16 mouse cellular contexts compared by ENCODE assay signal in the genomic region with DNA sequence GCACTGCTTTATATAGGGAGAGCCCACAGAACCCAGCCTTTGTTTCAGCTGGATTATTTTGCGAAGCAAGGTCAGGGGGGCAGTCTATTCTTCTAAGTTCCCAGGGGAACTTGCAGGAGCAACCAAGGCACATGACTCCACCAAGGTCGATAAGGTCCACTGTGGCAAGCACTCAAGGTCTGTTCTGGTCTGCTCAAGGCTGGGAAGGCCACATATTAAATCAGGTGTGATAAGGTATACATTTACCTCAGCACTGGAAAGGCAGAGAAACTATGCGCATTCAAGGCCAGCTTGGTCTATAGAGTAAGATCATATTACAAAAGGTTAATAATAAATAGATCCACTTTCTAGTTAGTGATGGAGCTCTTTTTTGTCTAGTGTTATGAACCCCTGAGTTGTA.
"Had no signal": no experiment of that assay in that cellular context is flagged by ENCODE, and none has a peak within 500 bp of the region (broad histone marks: within the 10 kb centered on the region; RNA-seq: fewer than 3 reads in every experiment).

No protein-coding gene starts in this region.

- H3K9ac ChIP-seq: limb, embryonic 12.5 days; limb, embryonic 15.5 days; liver, embryonic 14.5 days; liver, postnatal 0 days; lung, embryonic 14.5 days had no signal

- ATAC-seq: hindbrain, postnatal 0 days; inflammation-experienced regulatory T-cells, adult 6 months; liver, postnatal 0 days; lung, postnatal 0 days had no signal

- H3K27ac ChIP-seq: hindbrain, postnatal 0 days; limb, embryonic 12.5 days; limb, embryonic 15.5 days; liver, embryonic 14.5 days; macrophage had no signal

- H3K9me3 ChIP-seq: limb, embryonic 12.5 days; limb, embryonic 15.5 days had no signal

- H3K36me3 ChIP-seq: limb, embryonic 12.5 days; limb, embryonic 15.5 days had no signal

- DNase-seq: kidney, adult 18-20 months; kidney, postnatal 36 days; left cerebral cortex, postnatal 4 days; liver, postnatal 0 days; lung, embryonic 14.5 days; midbrain, embryonic 14.5 days; thymus, adult 18-20 months; thymus, postnatal 36 days had no signal

- H3K27me3 ChIP-seq: limb, embryonic 12.5 days; limb, embryonic 15.5 days had no signal

- H3K4me3 ChIP-seq: limb, embryonic 12.5 days; limb, embryonic 15.5 days had no signal

- H3K4me1 ChIP-seq: limb, embryonic 12.5 days; limb, embryonic 15.5 days had no signal

- H3K4me2 ChIP-seq: limb, embryonic 12.5 days; limb, embryonic 15.5 days; liver, embryonic 11.5 days; lung, embryonic 14.5 days had no signal
